Mouse (Mus musculus): ENCODE measurements around the gene Cntrob.
A peak's percentile ranks its signal among the peaks of the same experiment; 100 is the strongest.

Cntrob gene

GRCm38 (mm10) chr11:69254808-69255207, 68.8 kb downstream of the Cntrob start:
- Histone ChIP-seq H3K27me3 (ENCODE audit: control insufficient read depth, insufficient read depth, low read length, poor library complexity, severe bottlenecking) (no peaks in the 10 kb centered on the region), H3K36me3 (ENCODE audit: control insufficient read depth, insufficient read depth, low read length, poor library complexity, severe bottlenecking) (no peaks in the 10 kb centered on the region)
- DNase-seq (ENCODE audit: low read depth, low spot score) = no peak

GRCm38 (mm10) chr11:69253131-69253530, 70.4 kb downstream of the Cntrob start:
- H3K36me3 ChIP-seq (ENCODE audit: control insufficient read depth, insufficient read depth, low read length, poor library complexity, severe bottlenecking) = no peaks in the 10 kb centered on the region
- no peaks in the 10 kb centered on the region for H3K27me3 ChIP-seq (ENCODE audit: control insufficient read depth, insufficient read depth, low read length, poor library complexity, severe bottlenecking)
- no peak for DNase-seq (ENCODE audit: low read depth, low spot score)

DNA sequence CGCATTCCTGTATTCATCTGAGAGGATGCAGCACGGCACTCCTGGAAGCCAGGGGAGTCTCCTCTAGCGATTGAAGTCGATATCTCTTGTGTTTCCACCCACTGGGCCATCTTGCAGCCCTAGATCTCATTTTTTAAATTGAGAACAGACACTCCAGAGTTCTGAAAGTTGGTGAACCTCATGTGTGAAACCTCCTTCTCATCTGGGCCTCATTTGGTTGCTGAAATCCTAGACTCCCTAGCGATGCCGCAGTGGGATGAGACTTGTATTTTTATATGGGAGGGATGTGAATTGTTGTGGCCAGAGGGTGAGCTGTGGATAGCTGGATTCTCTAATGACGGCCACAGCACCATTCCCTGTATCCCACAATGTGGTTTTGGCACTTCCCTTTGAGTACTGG, 71.6 kb downstream of the Cntrob start:
- H3K27me3 ChIP-seq (ENCODE audit: control insufficient read depth, insufficient read depth, low read length, poor library complexity, severe bottlenecking) = no peaks in the 10 kb centered on the region
- no peak for DNase-seq (ENCODE audit: low read depth, low spot score)
- no peaks in the 10 kb centered on the region for H3K36me3 ChIP-seq (ENCODE audit: control insufficient read depth, insufficient read depth, low read length, poor library complexity, severe bottlenecking)

GRCm38 (mm10) chr11:69251135-69251842, 72.3 kb downstream of the Cntrob start:
- Histone ChIP-seq H3K27me3 (ENCODE audit: control insufficient read depth, insufficient read depth, low read length, poor library complexity, severe bottlenecking) (no peaks in the 10 kb centered on the region), H3K36me3 (ENCODE audit: control insufficient read depth, insufficient read depth, low read length, poor library complexity, severe bottlenecking) (no peaks in the 10 kb centered on the region)
- DNase-seq (ENCODE audit: low read depth, low spot score) = peak; percentile 45

- no peaks in the 10 kb centered on the region for H3K27me3 ChIP-seq (ENCODE audit: control insufficient read depth, insufficient read depth, low read length, poor library complexity, severe bottlenecking)
- H3K36me3 ChIP-seq (ENCODE audit: control insufficient read depth, insufficient read depth, low read length, poor library complexity, severe bottlenecking) = no peaks in the 10 kb centered on the region
- no peak for DNase-seq (ENCODE audit: low read depth, low spot score)
These were observed 73.5 kb downstream of the Cntrob start for GRCm38 (mm10) chr11:69250106-69250505.
